Mouse (Mus musculus) spleen, adult 2 months (tissue): ENCODE results near the gene Arhgap17.

Source experiments
- CTCF ChIP-seq: fragments of 200-500 bp; IDR thresholded peaks from 2 replicates; pipeline ENCODE4 v1.5.1; 2011; ENCODE audit warnings: mild to moderate bottlenecking, inconsistent platforms; ENCODE audit not compliant: insufficient read depth, insufficient read length, insufficient replicate concordance; ENCODE audit errors: extremely low read depth
- POLR2A ChIP-seq: fragments of 200-500 bp; IDR thresholded peaks from 2 replicates; pipeline ENCODE4 v1.6.1; 2011; ENCODE audit warnings: low read depth, low read length, inconsistent platforms

GRCm38 (mm10) chr7:123385693-123386407, 16.1 kb upstream of the Arhgap17 start:
- TF ChIP-seq CTCF (no peak), POLR2A (no peak)
